Mouse (Mus musculus) cerebellum, adult 18-20 months (tissue): Measurements from ENCODE around the gene Dnpep.

Source experiments
- DNase-seq, 2 experiments: peaks; one replicate each; pipeline ENCODE4 v3.0.0; 2021

The Dnpep gene

GRCm38 (mm10) chr1:75262969-75263951 lies 54.5 kb downstream of the Dnpep start:
- peak; percentile 59 to 60 for DNase-seq

- DNase-seq: peak in 1 of 2 experiments; percentile 45
Observed at GRCm38 (mm10) chr1:75261278-75261677, 56.5 kb downstream of the Dnpep start.
